In the genomic region with DNA sequence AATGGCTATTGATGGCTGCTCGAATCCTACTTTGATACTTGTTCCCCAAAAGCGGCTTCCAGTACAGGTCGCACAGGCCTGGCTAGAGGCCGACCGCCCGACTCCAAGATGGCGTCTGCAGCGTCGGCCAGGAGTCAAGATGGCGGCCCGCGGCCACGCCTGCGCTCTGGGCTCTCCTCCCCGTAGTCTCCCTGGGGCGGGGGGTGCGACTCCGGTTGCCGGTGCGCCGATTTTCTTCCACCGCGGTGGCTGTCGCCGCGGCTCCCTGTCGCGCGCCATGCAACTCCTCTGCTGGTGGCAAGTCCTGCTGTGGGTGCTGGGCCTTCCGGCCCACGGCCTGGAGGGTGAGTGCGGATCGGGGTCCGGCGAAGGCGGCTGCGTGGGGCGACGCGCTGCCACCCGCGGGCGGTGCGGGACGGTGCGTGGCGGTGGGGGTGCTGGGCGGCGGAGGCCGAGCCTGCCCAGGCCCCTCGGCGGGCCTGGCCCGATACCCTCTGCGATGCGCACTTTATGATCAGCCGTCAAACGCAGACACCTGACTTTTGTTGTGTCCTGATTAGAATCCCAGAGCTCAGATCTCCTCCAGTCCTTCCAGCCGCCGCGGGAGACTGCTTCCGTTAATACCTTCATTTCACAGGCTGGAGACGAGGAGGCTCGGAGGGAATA, we compare ENCODE assay signal across 8 mouse cellular contexts. TPM values are rescaled to one million over a fixed set of nuclear protein-coding genes. Genes with fewer than 3 reads are reported as not detected.
DNase-seq lines count a peak whose midpoint lies in the region; ATAC-seq lines count a peak whose summit lies in the region.

TSS of gene Txndc15 (plus strand) at position 150 of the 666 bp plus-strand sequence.

- peak; percentile 54 to 59 for DNase-seq in CD8-positive naive resting alpha-beta T cell, adult 2 months (ENCODE audit: low read depth in 2 of 2, low spot score in 2 of 2)
- peak; percentile 65 for DNase-seq in c-Kit-positive CD71-negative TER-119-negative erythroid progenitor cells, embryonic 14.5 days (ENCODE audit: low read depth)
- DNase-seq in forebrain, embryonic 11.5 days (ENCODE audit: low spot score), result peak; percentile 93
- peak; percentile 92 for DNase-seq in kidney, postnatal 14 days
- DNase-seq in naive thymus-derived CD4-positive, alpha-beta T cell, adult 2 months (ENCODE audit: low read depth), result peak; percentile 85
- peak; percentile 84 for DNase-seq in splenic B cell, adult 2 months (ENCODE audit: low read depth, low spot score)

- no peaks in the 10 kb centered on the region for H3K36me3 ChIP-seq in forebrain, embryonic 11.5 days (ENCODE audit: control insufficient read depth, insufficient read depth, low read length)
- peaks cover 15% of the 10 kb centered on the region; the same call in 1 of the 2 replicates for H3K36me3 ChIP-seq in heart, embryonic 15.5 days
- peaks cover 20% of the 10 kb centered on the region for H3K36me3 ChIP-seq in liver, embryonic 12.5 days
- H3K36me3 ChIP-seq in splenic B cell, adult 2 months (ENCODE audit: control insufficient read depth, insufficient read depth, low read length, poor library complexity, severe bottlenecking), result no peaks in the 10 kb centered on the region

- H3K27ac ChIP-seq in forebrain, embryonic 11.5 days (ENCODE audit: low read depth, low read length), result peak within 1 kb of the TSS; percentile 83
- H3K27ac ChIP-seq in heart, embryonic 15.5 days, result peak within 1 kb of the TSS; percentile 90
- H3K27ac ChIP-seq in liver, embryonic 12.5 days, result peak within 1 kb of the TSS; percentile 78

- no peaks in the 10 kb centered on the region; the same call in 1 of the 2 replicates for H3K4me1 ChIP-seq in forebrain, embryonic 11.5 days (replicated peaks; ENCODE audit: control insufficient read depth, insufficient read depth, low read length)
- H3K4me1 ChIP-seq in heart, embryonic 15.5 days (replicated peaks), result peaks cover 7% of the 10 kb centered on the region
- peaks cover 21% of the 10 kb centered on the region for H3K4me1 ChIP-seq in liver, embryonic 12.5 days

- peak; percentile 93 for ATAC-seq in forebrain, embryonic 11.5 days (replicated peaks; ENCODE audit: low FRiP score)
- ATAC-seq in heart, embryonic 15.5 days (replicated peaks; ENCODE audit: insufficient number of reproducible peaks, insufficient read depth, low FRiP score, low read depth), result peak; percentile 92
- peak; percentile 94 for ATAC-seq in liver, embryonic 12.5 days

- H3K4me2 ChIP-seq in forebrain, embryonic 11.5 days (ENCODE audit: low read depth, low read length, severe bottlenecking), result peak within 1 kb of the TSS; percentile 66
- peak within 1 kb of the TSS; percentile 66 for H3K4me2 ChIP-seq in heart, embryonic 15.5 days
- H3K4me2 ChIP-seq in liver, embryonic 12.5 days, result peak within 1 kb of the TSS; percentile 90

- peak within 1 kb of the TSS; percentile 98 for H3K9ac ChIP-seq in forebrain, embryonic 11.5 days (ENCODE audit: low read length)
- H3K9ac ChIP-seq in heart, embryonic 15.5 days, result peak within 1 kb of the TSS; percentile 96
- peak within 1 kb of the TSS; percentile 95 for H3K9ac ChIP-seq in liver, embryonic 12.5 days

- no peaks in the 10 kb centered on the region for H3K27me3 ChIP-seq in forebrain, embryonic 11.5 days (ENCODE audit: control insufficient read depth, insufficient read depth, low read length)
- H3K27me3 ChIP-seq in heart, embryonic 15.5 days, result no peaks in the 10 kb centered on the region
- no peaks in the 10 kb centered on the region for H3K27me3 ChIP-seq in liver, embryonic 12.5 days (replicated peaks)
- no peaks in the 10 kb centered on the region for H3K27me3 ChIP-seq in splenic B cell, adult 2 months (ENCODE audit: control insufficient read depth, insufficient read depth, low read length, poor library complexity, severe bottlenecking)

- H3K4me3 ChIP-seq in forebrain, embryonic 11.5 days (ENCODE audit: low read depth, low read length), result peak within 1 kb of the TSS; percentile 92
- H3K4me3 ChIP-seq in heart, embryonic 15.5 days, result peak within 1 kb of the TSS; percentile 91
- H3K4me3 ChIP-seq in liver, embryonic 12.5 days, result peak within 1 kb of the TSS; percentile 94

- H3K9me3 ChIP-seq in forebrain, embryonic 11.5 days (ENCODE audit: control insufficient read depth, low read length), result no peaks in the 10 kb centered on the region
- H3K9me3 ChIP-seq in heart, embryonic 15.5 days (replicated peaks), result no peaks in the 10 kb centered on the region
- H3K9me3 ChIP-seq in liver, embryonic 12.5 days (replicated peaks), result no peaks in the 10 kb centered on the region

- under 1% methylated on average over 62 of the region's 63 CpGs for WGBS in forebrain, embryonic 11.5 days
- WGBS in heart, embryonic 15.5 days, result under 1% methylated on average over 44 of the region's 63 CpGs
- WGBS in liver, embryonic 12.5 days (ENCODE audit: insufficient replicate concordance), result 1% methylated on average over 63 of the region's 63 CpGs

RNA-seq across cellular contexts. Expression of gene Txndc15, which starts in this region (rescaled TPM):
- polyA plus RNA-seq in forebrain, embryonic 11.5 days (2014; fragmentation: Nextera tagmentation; extraction: Ambion mirVana), result 83.3 and 84.1 TPM in 2 replicates
- polyA plus RNA-seq in heart, embryonic 15.5 days (2015; fragmentation: Nextera tagmentation; extraction: Ambion mirVana), result 60.7 and 69.1 TPM in 2 replicates
- polyA plus RNA-seq in liver, embryonic 12.5 days (2016; fragmentation: Nextera tagmentation; extraction: Ambion mirVana), result 32.0 and 33.5 TPM in 2 replicates

Comparison
In these comparisons a context has a peak if more than half of its experiments do, and no peak if none do; other contexts are left out.
1. Peak in every context shown above with its lines: DNase-seq, ATAC-seq, H3K4me3 ChIP-seq and H3K27ac ChIP-seq.